Mouse (Mus musculus) lung, embryonic 14.5 days (tissue): ENCODE measurements around the gene Herc6. TPM values are rescaled to one million over a fixed set of nuclear protein-coding genes. Genes with fewer than 3 reads are reported as not detected.
"Not testable (repeated sequence)": the region's sequence is repeated elsewhere in the genome, so short reads cannot be mapped to it uniquely, and the experiment has no call there.

Source experiments
- ATAC-seq: fragments of 200-750 bp; cut with Nextera tagmentation; 2 replicates; pipeline ENCODE4 v1.8.0; 2017; ENCODE audit warnings: mild to moderate bottlenecking, moderate TSS enrichment, moderate library complexity; ENCODE audit not compliant: insufficient read depth
- DNase-seq: peaks from one replicate; pipeline ENCODE4 v3.0.0-alpha.2; 2015
- H3K27ac ChIP-seq: fragments of 300-500 bp; sonication (generic); 2 replicates; pipeline ENCODE4 v1.5.1; 2014; ENCODE audit warnings: low read depth, mild to moderate bottlenecking, moderate library complexity
- H3K27me3 ChIP-seq: fragments of 300-500 bp; sonication (generic); 2 replicates; pipeline ENCODE4 v1.6.1; 2014; ENCODE audit warnings: low read length, control low read depth; ENCODE audit not compliant: insufficient read depth
- H3K36me3 ChIP-seq: fragments of 300-500 bp; sonication (generic); 2 replicates; pipeline ENCODE4 v1.6.1; 2014; ENCODE audit warnings: control low read depth; ENCODE audit not compliant: insufficient read depth
- H3K4me1 ChIP-seq: fragments of 300-500 bp; sonication (generic); 2 replicates; pipeline ENCODE4 v1.6.1; 2014; ENCODE audit warnings: antibody characterized with exemption, control low read depth; ENCODE audit not compliant: insufficient read depth
- H3K4me2 ChIP-seq: fragments of 300-500 bp; sonication (generic); 2 replicates; pipeline ENCODE4 v1.6.1; 2014; ENCODE audit warnings: mild to moderate bottlenecking
- H3K4me3 ChIP-seq: fragments of 300-500 bp; sonication (generic); 2 replicates; pipeline ENCODE4 v1.5.1; 2014; ENCODE audit warnings: low read depth, low read length
- H3K9ac ChIP-seq: fragments of 300-500 bp; sonication (generic); 2 replicates; pipeline ENCODE4 v1.6.1; 2014
- H3K9me3 ChIP-seq: fragments of 300-500 bp; sonication (generic); 2 replicates; pipeline ENCODE4 v1.6.1; 2016; ENCODE audit warnings: low read depth, low read length, control low read depth
- CTCF ChIP-seq: IDR thresholded peaks from 2 replicates; pipeline ENCODE4 v1.5.1; 2016; ENCODE audit warnings: antibody characterized with exemption, low read depth
- WGBS: fragments of 180-500 bp; shearing (Covaris S2); extraction: QIAGEN DNeasy Blood & Tissue Kit; methylation state at CpG from one replicate; pipeline ENCODE4 v1.1.7; 2014; 5-methylcytosine and 5-hydroxymethylcytosine counted together
- polyA plus RNA-seq: library from polyadenylated mRNA; unstranded; fragments of >200 nt; fragmentation: Nextera tagmentation; extraction: Ambion mirVana; gene quantifications from 2 replicates; pipeline ENCODE4 v1.2.1, GENCODE M21; 2014

The Herc6 gene
- polyA plus RNA-seq, 1 experiment from 2014 or later = 3.9 TPM

- H3K9ac ChIP-seq = peak within 1 kb of the TSS; percentile 51
- ATAC-seq (peak; percentile 98), DNase-seq (peak; percentile 100)
- H3K27me3 ChIP-seq = no peaks in the 10 kb centered on the region
- H3K4me2 ChIP-seq = peak within 1 kb of the TSS; percentile 66
- no peaks in the 10 kb centered on the region for H3K36me3 ChIP-seq
- H3K4me1 ChIP-seq = 0 out of 2 replicates have a peak, but pooled peaks cover 4% of the 10 kb centered on the region
- WGBS = under 1% methylated on average over 24 of the region's 24 CpGs
- H3K9me3 ChIP-seq = no peaks in the 10 kb centered on the region
- no peak for TF ChIP-seq CTCF
- H3K27ac ChIP-seq = peak within 1 kb of the TSS; percentile 73
- H3K4me3 ChIP-seq = peak within 1 kb of the TSS; percentile 59
Measured at GRCm38 (mm10) chr6:57535386-57535936, 45.3 kb upstream of the Herc6 start, which contains the start of gene Ppm1k. Gene Ppm1k (minus strand): TSS chr6:57535468.

GRCm38 (mm10) chr6:57535971-57536669 is 44.7 kb upstream of the Herc6 start:
- H3K4me1 ChIP-seq = 0 out of 2 replicates have a peak, but pooled peaks cover 4% of the 10 kb centered on the region
- peak overlapping the region; percentile 64 for H3K27ac ChIP-seq
- peak overlapping the region; percentile 66 for H3K4me2 ChIP-seq
- no peaks in the 10 kb centered on the region for H3K27me3 ChIP-seq
- H3K36me3 ChIP-seq = no peaks in the 10 kb centered on the region
- H3K9ac ChIP-seq = peak overlapping the region; percentile 40
- H3K9me3 ChIP-seq = no peaks in the 10 kb centered on the region
- no peak for TF ChIP-seq CTCF
- DNase-seq = peak; percentile 61
- peak; percentile 54 for ATAC-seq
- peak overlapping the region; percentile 59 for H3K4me3 ChIP-seq
- 24% methylated on average over 14 of the region's 14 CpGs for WGBS

- ATAC-seq (no peak), DNase-seq (no peak)
- Histone ChIP-seq H3K9ac (no peak overlapping the region), H3K9me3 (no peaks in the 10 kb centered on the region), H3K4me3 (no peak overlapping the region), H3K4me2 (no peak overlapping the region), H3K27me3 (no peaks in the 10 kb centered on the region), H3K27ac (no peak overlapping the region), H3K36me3 (no peaks in the 10 kb centered on the region), H3K4me1 (0 out of 2 replicates have a peak, but pooled peaks cover 4% of the 10 kb centered on the region)
- WGBS = 76% methylated on average over 5 of the region's 5 CpGs
- no peak for TF ChIP-seq CTCF
Measured at GRCm38 (mm10) chr6:57537887-57538286, 42.9 kb upstream of the Herc6 start.

DNA sequence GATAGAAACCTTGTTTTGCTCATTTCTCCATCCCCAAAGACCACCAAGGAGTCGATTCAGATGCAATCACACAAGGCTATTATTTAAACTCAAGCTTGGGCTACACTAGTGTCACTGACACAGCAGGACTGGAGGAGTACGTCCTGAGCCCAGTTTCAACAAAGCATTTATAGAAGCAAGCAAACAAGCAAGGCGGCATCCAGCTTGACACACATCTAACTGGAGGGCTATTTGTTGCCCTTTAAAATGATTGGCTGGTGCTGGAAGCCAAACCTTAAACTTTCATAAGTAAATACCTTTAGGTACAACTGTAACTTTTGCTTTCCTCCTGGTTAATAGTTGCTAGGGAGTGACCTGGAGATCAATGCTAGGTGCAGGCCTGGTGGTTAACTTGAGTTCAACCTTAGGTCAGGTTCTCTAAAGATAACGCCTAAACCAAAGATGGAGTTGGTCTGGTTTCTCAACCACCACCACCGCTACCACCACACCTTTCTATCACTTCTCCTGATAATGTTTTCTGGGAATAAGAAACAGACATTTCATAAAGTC is 39.8 kb upstream of the Herc6 start:
- Histone ChIP-seq H3K36me3 (no peaks in the 10 kb centered on the region), H3K9me3 (no peaks in the 10 kb centered on the region), H3K4me3 (no peak overlapping the region), H3K4me2 (no peak overlapping the region), H3K27ac (no peak overlapping the region), H3K27me3 (no peaks in the 10 kb centered on the region), H3K9ac (no peak overlapping the region), H3K4me1 (no peaks in the 10 kb centered on the region)
- ATAC-seq (no peak), DNase-seq (no peak)
- TF ChIP-seq CTCF = no peak
- WGBS = 75% methylated on average over 5 of the region's 5 CpGs

- DNase-seq (no peak), ATAC-seq (no peak)
- Histone ChIP-seq H3K27me3 (no peaks in the 10 kb centered on the region), H3K4me2 (no peak overlapping the region), H3K4me1 (no peaks in the 10 kb centered on the region), H3K9ac (no peak overlapping the region), H3K4me3 (no peak overlapping the region), H3K36me3 (no peaks in the 10 kb centered on the region), H3K9me3 (no peaks in the 10 kb centered on the region), H3K27ac (no peak overlapping the region)
- no peak for TF ChIP-seq CTCF
- WGBS = 73% methylated on average over 1 of the region's 1 CpGs
Measured at GRCm38 (mm10) chr6:57541737-57542335, 39.0 kb upstream of the Herc6 start.

GRCm38 (mm10) chr6:57543591-57543990 is 37.2 kb upstream of the Herc6 start:
- H3K27me3 ChIP-seq, H3K4me1 ChIP-seq, ATAC-seq, H3K36me3 ChIP-seq, H3K27ac ChIP-seq, H3K4me3 ChIP-seq, H3K4me2 ChIP-seq, H3K9ac ChIP-seq, H3K9me3 ChIP-seq, DNase-seq: not testable (repeated sequence)

DNA sequence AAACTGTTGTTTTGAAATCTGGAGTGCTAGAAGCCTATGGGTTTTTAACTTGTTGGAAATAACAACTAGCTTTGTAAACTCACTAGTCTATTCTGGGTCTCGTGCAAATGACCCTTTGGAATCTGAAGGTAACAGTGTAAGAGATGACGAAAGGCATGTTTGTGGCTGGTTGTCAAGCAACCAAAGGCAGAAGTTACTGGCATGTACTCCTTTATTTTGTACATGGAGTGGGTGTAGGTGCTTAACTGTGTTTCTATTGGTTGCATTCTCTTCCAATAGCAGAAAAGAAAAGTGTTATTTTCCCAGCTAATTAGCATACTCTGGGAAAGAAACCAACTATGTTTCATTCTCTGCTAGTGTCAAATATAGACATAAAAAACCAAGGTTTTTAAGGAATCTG is 35.9 kb upstream of the Herc6 start:
- no peaks in the 10 kb centered on the region for H3K36me3 ChIP-seq
- no peak overlapping the region for H3K4me3 ChIP-seq
- H3K4me1 ChIP-seq = no peaks in the 10 kb centered on the region
- no peaks in the 10 kb centered on the region for H3K27me3 ChIP-seq
- H3K9me3 ChIP-seq = no peaks in the 10 kb centered on the region
- TF ChIP-seq CTCF = no peak
- no peak overlapping the region for H3K4me2 ChIP-seq
- DNase-seq (peak; percentile 23), ATAC-seq (no peak)
- no peak overlapping the region for H3K9ac ChIP-seq
- WGBS = 49% methylated on average over 2 of the region's 2 CpGs
- no peak overlapping the region for H3K27ac ChIP-seq
